Mouse (Mus musculus): Measurements from ENCODE around the gene Spg20. TPM values are rescaled to one million over a fixed set of nuclear protein-coding genes. Genes with fewer than 3 reads are reported as not detected.

Gene Spg20
- polyA plus RNA-seq, 2 experiments, result 3.9 to 6.0 TPM

GRCm38 (mm10) chr3:55096655-55097005, 15.3 kb upstream of the Spg20 start:
- Histone ChIP-seq H3K9ac (replicated peaks) (no peak overlapping the region), H3K27me3 (ENCODE audit: control insufficient read depth, insufficient read depth, low read length) (no peaks in the 10 kb centered on the region), H3K36me3 (replicated peaks; ENCODE audit: control insufficient read depth, insufficient read depth, low read depth) (no peaks in the 10 kb centered on the region), H3K27ac (no peak overlapping the region), H3K9me3 (ENCODE audit: control insufficient read depth, low read length) (no peaks in the 10 kb centered on the region), H3K4me1 (replicated peaks; ENCODE audit: control insufficient read depth in 2 of 2, insufficient read depth in 2 of 2, low read length in 1 of 2) (no peaks in the 10 kb centered on the region), H3K4me2 (ENCODE audit: low read depth) (no peak overlapping the region), H3K4me3 (ENCODE audit: insufficient read depth in 1 of 2, low read depth in 2 of 2, low read length in 2 of 2) (no peak overlapping the region)
- ATAC-seq (ENCODE audit: insufficient read depth), result no peak
- no peak for DNase-seq (ENCODE audit: low read depth in 3 of 3, low spot score in 3 of 3)
- TF ChIP-seq CTCF (IDR thresholded peaks at IDR 0.05; ENCODE audit: low read depth) (no peak), EP300 (IDR thresholded peaks at IDR 0.05; ENCODE audit: low read depth) (no peak)
- whole genome bisulfite sequencing (ENCODE audit: insufficient replicate concordance), result 43% methylated on average over 2 of the region's 2 CpGs

- Histone ChIP-seq H3K4me3 (ENCODE audit: insufficient read depth in 1 of 2, low read depth in 2 of 2, low read length in 2 of 2) (no peak overlapping the region), H3K4me2 (ENCODE audit: low read depth) (no peak overlapping the region), H3K4me1 (replicated peaks; ENCODE audit: control insufficient read depth in 2 of 2, insufficient read depth in 2 of 2, low read length in 1 of 2) (no peaks in the 10 kb centered on the region), H3K9me3 (ENCODE audit: control insufficient read depth, low read length) (no peaks in the 10 kb centered on the region), H3K27me3 (ENCODE audit: control insufficient read depth, insufficient read depth, low read length) (no peaks in the 10 kb centered on the region), H3K9ac (replicated peaks) (no peak overlapping the region), H3K36me3 (replicated peaks; ENCODE audit: control insufficient read depth, insufficient read depth, low read depth) (no peaks in the 10 kb centered on the region), H3K27ac (no peak overlapping the region)
- no peak for DNase-seq (ENCODE audit: low read depth in 3 of 3, low spot score in 3 of 3)
- no peak for TF ChIP-seq CTCF (IDR thresholded peaks at IDR 0.05; ENCODE audit: low read depth)
- no peak for TF ChIP-seq EP300 (IDR thresholded peaks at IDR 0.05; ENCODE audit: low read depth)
- ATAC-seq (ENCODE audit: insufficient read depth), result no peak
- WGBS (ENCODE audit: insufficient replicate concordance), result 61% methylated on average over 2 of the region's 2 CpGs
These were observed 14.7 kb upstream of the Spg20 start for GRCm38 (mm10) chr3:55097186-55097585.

GRCm38 (mm10) chr3:55098014-55098413, 13.9 kb upstream of the Spg20 start:
- no peaks in the 10 kb centered on the region for H3K9me3 ChIP-seq (ENCODE audit: control insufficient read depth, low read length)
- no peak for TF ChIP-seq EP300 (IDR thresholded peaks at IDR 0.05; ENCODE audit: low read depth)
- no peak for TF ChIP-seq CTCF (IDR thresholded peaks at IDR 0.05; ENCODE audit: low read depth)
- DNase-seq (ENCODE audit: low read depth in 3 of 3, low spot score in 3 of 3) (no peak), ATAC-seq (ENCODE audit: insufficient read depth) (no peak)
- no peak overlapping the region for H3K27ac ChIP-seq
- no peaks in the 10 kb centered on the region for H3K4me1 ChIP-seq (replicated peaks; ENCODE audit: control insufficient read depth in 2 of 2, insufficient read depth in 2 of 2, low read length in 1 of 2)
- H3K36me3 ChIP-seq (replicated peaks; ENCODE audit: control insufficient read depth, insufficient read depth, low read depth), result no peaks in the 10 kb centered on the region
- 58% methylated on average over 2 of the region's 2 CpGs for WGBS (ENCODE audit: insufficient replicate concordance)
- no peak overlapping the region for H3K4me2 ChIP-seq (ENCODE audit: low read depth)
- H3K9ac ChIP-seq (replicated peaks), result no peak overlapping the region
- H3K27me3 ChIP-seq (ENCODE audit: control insufficient read depth, insufficient read depth, low read length), result no peaks in the 10 kb centered on the region
- no peak overlapping the region for H3K4me3 ChIP-seq (ENCODE audit: insufficient read depth in 1 of 2, low read depth in 2 of 2, low read length in 2 of 2)

DNA sequence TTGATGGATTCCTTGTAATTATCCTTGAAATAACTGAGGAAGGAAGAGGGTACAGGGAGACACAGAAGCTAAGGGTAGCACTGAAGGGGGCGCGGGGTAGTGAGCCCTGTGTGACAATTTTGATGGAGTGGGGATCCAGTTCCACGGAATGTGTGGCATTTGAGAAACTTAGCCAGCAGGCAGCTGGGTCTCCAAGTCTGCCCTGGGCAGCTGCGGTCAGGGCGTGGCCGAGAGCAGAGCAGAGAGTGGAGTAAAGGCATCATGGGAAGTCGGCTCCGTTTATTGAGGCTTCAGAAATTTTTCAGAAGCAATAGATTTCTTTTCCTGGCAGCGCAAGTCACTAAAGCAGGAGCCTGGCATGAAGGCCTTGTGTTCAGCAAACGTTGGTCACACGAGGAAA, 12.9 kb upstream of the Spg20 start:
- no peak for ATAC-seq (ENCODE audit: insufficient read depth)
- H3K4me3 ChIP-seq (ENCODE audit: insufficient read depth in 1 of 2, low read depth in 2 of 2, low read length in 2 of 2), result no peak overlapping the region

DNA sequence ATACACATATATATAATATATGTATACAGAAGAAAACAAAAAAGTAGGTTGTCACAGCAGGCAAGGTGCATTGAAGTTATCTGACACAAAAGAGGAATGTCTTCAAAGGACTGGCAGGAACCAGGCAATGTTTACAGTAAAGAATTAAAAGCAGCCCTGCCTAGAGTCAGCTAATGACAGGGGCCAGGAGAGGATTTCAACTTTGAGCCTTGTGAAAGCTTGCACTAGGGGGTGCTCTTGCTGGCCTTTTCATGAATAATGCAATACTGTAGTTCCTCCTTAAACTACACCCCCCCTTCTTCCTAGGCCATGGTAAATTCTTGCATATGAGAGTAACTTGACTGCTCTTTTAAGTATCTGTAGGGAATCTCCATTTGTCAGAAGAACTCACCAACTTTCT, 10.8 kb upstream of the Spg20 start:
- no peaks in the 10 kb centered on the region for H3K36me3 ChIP-seq (replicated peaks; ENCODE audit: control insufficient read depth, insufficient read depth, low read depth)
- no peak overlapping the region for H3K4me2 ChIP-seq (ENCODE audit: low read depth)
- ATAC-seq (ENCODE audit: insufficient read depth) (no peak), DNase-seq (ENCODE audit: low read depth in 3 of 3, low spot score in 3 of 3) (no peak)
- no peaks in the 10 kb centered on the region for H3K9me3 ChIP-seq (ENCODE audit: control insufficient read depth, low read length)
- H3K9ac ChIP-seq (replicated peaks), result no peak overlapping the region
- no peak overlapping the region for H3K4me3 ChIP-seq (ENCODE audit: insufficient read depth in 1 of 2, low read depth in 2 of 2, low read length in 2 of 2)
- no peaks in the 10 kb centered on the region for H3K4me1 ChIP-seq (replicated peaks; ENCODE audit: control insufficient read depth in 2 of 2, insufficient read depth in 2 of 2, low read length in 1 of 2)
- no peak overlapping the region for H3K27ac ChIP-seq
- no peaks in the 10 kb centered on the region for H3K27me3 ChIP-seq (ENCODE audit: control insufficient read depth, insufficient read depth, low read length)
- no peak for TF ChIP-seq CTCF (IDR thresholded peaks at IDR 0.05; ENCODE audit: low read depth)
- TF ChIP-seq EP300 (IDR thresholded peaks at IDR 0.05; ENCODE audit: low read depth), result no peak

More for the DNA sequence above, 12.9 kb upstream of the Spg20 start:
- Histone ChIP-seq H3K36me3 (replicated peaks; ENCODE audit: control insufficient read depth, insufficient read depth, low read depth) (no peaks in the 10 kb centered on the region), H3K27ac (no peak overlapping the region), H3K27me3 (ENCODE audit: control insufficient read depth, insufficient read depth, low read length) (no peaks in the 10 kb centered on the region), H3K4me2 (ENCODE audit: low read depth) (no peak overlapping the region), H3K9ac (replicated peaks) (no peak overlapping the region), H3K9me3 (ENCODE audit: control insufficient read depth, low read length) (no peaks in the 10 kb centered on the region), H3K4me1 (replicated peaks; ENCODE audit: control insufficient read depth in 2 of 2, insufficient read depth in 2 of 2, low read length in 1 of 2) (no peaks in the 10 kb centered on the region)
- no peak for DNase-seq (ENCODE audit: low read depth in 3 of 3, low spot score in 3 of 3)
- TF ChIP-seq EP300 (IDR thresholded peaks at IDR 0.05; ENCODE audit: low read depth), result no peak
- TF ChIP-seq CTCF (IDR thresholded peaks at IDR 0.05; ENCODE audit: low read depth), result no peak
- WGBS (ENCODE audit: insufficient replicate concordance), result 69% methylated on average over 11 of the region's 11 CpGs

All from liver, embryonic 14.5 days (tissue).